Mouse (Mus musculus): ENCODE results near the gene Bbs5. TPM values are rescaled to one million over a fixed set of nuclear protein-coding genes. Genes with fewer than 3 reads are reported as not detected.
"Not testable (repeated sequence)": the region's sequence is repeated elsewhere in the genome, so short reads cannot be mapped to it uniquely, and the experiment has no call there.

The Bbs5 gene
- polyA plus RNA-seq, 1 experiment from 2014 or later = 18.3 TPM

- Histone ChIP-seq H3K4me3 (ENCODE audit: low read length) (no peak overlapping the region), H3K27me3 (ENCODE audit: control insufficient read depth, insufficient read depth, low read depth, low read length) (no peaks in the 10 kb centered on the region), H3K27ac (ENCODE audit: low read length) (no peak overlapping the region), H3K4me1 (replicated peaks; ENCODE audit: control insufficient read depth, insufficient read depth, low read length) (no peaks in the 10 kb centered on the region), H3K9ac (ENCODE audit: low read length) (no peak overlapping the region), H3K36me3 (ENCODE audit: control insufficient read depth, insufficient read depth, low read length) (no peaks in the 10 kb centered on the region; the same call in 1 of the 2 replicates), H3K9me3 (ENCODE audit: control insufficient read depth, low read length) (no peaks in the 10 kb centered on the region), H3K4me2 (ENCODE audit: low read depth, low read length) (no peak overlapping the region)
- whole genome bisulfite sequencing = 95% methylated on average over 4 of the region's 4 CpGs
- ATAC-seq (ENCODE audit: low read depth) = no peak
Measured at GRCm38 (mm10) chr2:69659326-69659725, 12.4 kb downstream of the Bbs5 start.

- ATAC-seq (ENCODE audit: low read depth) = no peak
- H3K9me3 ChIP-seq (ENCODE audit: control insufficient read depth, low read length) = no peaks in the 10 kb centered on the region
Measured at GRCm38 (mm10) chr2:69663827-69664476, 17.0 kb downstream of the Bbs5 start.

GRCm38 (mm10) chr2:69667656-69668055, 20.7 kb downstream of the Bbs5 start:
- Histone ChIP-seq H3K4me2 (ENCODE audit: low read depth, low read length) (no peak overlapping the region), H3K27me3 (ENCODE audit: control insufficient read depth, insufficient read depth, low read depth, low read length) (no peaks in the 10 kb centered on the region), H3K27ac (ENCODE audit: low read length) (no peak overlapping the region), H3K9me3 (ENCODE audit: control insufficient read depth, low read length) (no peaks in the 10 kb centered on the region), H3K36me3 (ENCODE audit: control insufficient read depth, insufficient read depth, low read length) (no peaks in the 10 kb centered on the region), H3K4me3 (ENCODE audit: low read length) (no peak overlapping the region), H3K4me1 (replicated peaks; ENCODE audit: control insufficient read depth, insufficient read depth, low read length) (no peaks in the 10 kb centered on the region), H3K9ac (ENCODE audit: low read length) (no peak overlapping the region)
- 86% methylated on average over 4 of the region's 4 CpGs for WGBS
- no peak for ATAC-seq (ENCODE audit: low read depth)

More at GRCm38 (mm10) chr2:69663827-69664476, 17.0 kb downstream of the Bbs5 start:
- H3K36me3 ChIP-seq (ENCODE audit: control insufficient read depth, insufficient read depth, low read length) = no peaks in the 10 kb centered on the region
- H3K9ac ChIP-seq (ENCODE audit: low read length) = no peak overlapping the region
- no peak overlapping the region for H3K4me2 ChIP-seq (ENCODE audit: low read depth, low read length)
- 72% methylated on average over 13 of the region's 13 CpGs for WGBS
- H3K27me3 ChIP-seq (ENCODE audit: control insufficient read depth, insufficient read depth, low read depth, low read length) = no peaks in the 10 kb centered on the region
- no peaks in the 10 kb centered on the region for H3K4me1 ChIP-seq (replicated peaks; ENCODE audit: control insufficient read depth, insufficient read depth, low read length)
- no peak overlapping the region for H3K4me3 ChIP-seq (ENCODE audit: low read length)
- no peak overlapping the region for H3K27ac ChIP-seq (ENCODE audit: low read length)

GRCm38 (mm10) chr2:69668414-69668813, 21.4 kb downstream of the Bbs5 start:
- Histone ChIP-seq H3K4me3 (ENCODE audit: low read length) (no peak overlapping the region), H3K9me3 (ENCODE audit: control insufficient read depth, low read length) (no peaks in the 10 kb centered on the region), H3K27me3 (ENCODE audit: control insufficient read depth, insufficient read depth, low read depth, low read length) (no peaks in the 10 kb centered on the region), H3K9ac (ENCODE audit: low read length) (no peak overlapping the region), H3K4me1 (replicated peaks; ENCODE audit: control insufficient read depth, insufficient read depth, low read length) (no peaks in the 10 kb centered on the region), H3K4me2 (ENCODE audit: low read depth, low read length) (no peak overlapping the region), H3K27ac (ENCODE audit: low read length) (no peak overlapping the region), H3K36me3 (ENCODE audit: control insufficient read depth, insufficient read depth, low read length) (no peaks in the 10 kb centered on the region)
- WGBS = 64% methylated on average over 6 of the region's 6 CpGs
- no peak for ATAC-seq (ENCODE audit: low read depth)

- H3K36me3 ChIP-seq (ENCODE audit: control insufficient read depth, insufficient read depth, low read length) = no peaks in the 10 kb centered on the region
- no peak within 1 kb of the TSS for H3K4me3 ChIP-seq (ENCODE audit: low read length)
- H3K27ac ChIP-seq (ENCODE audit: low read length) = no peak within 1 kb of the TSS
- WGBS = 83% methylated on average over 9 of the region's 9 CpGs
- H3K9ac ChIP-seq (ENCODE audit: low read length) = no peak within 1 kb of the TSS
- H3K9me3 ChIP-seq (ENCODE audit: control insufficient read depth, low read length) = no peaks in the 10 kb centered on the region
- H3K4me1 ChIP-seq (replicated peaks; ENCODE audit: control insufficient read depth, insufficient read depth, low read length) = no peaks in the 10 kb centered on the region
- H3K4me2 ChIP-seq (ENCODE audit: low read depth, low read length) = no peak within 1 kb of the TSS
- no peak for ATAC-seq (ENCODE audit: low read depth)
- no peaks in the 10 kb centered on the region for H3K27me3 ChIP-seq (ENCODE audit: control insufficient read depth, insufficient read depth, low read depth, low read length)
Measured at GRCm38 (mm10) chr2:69669853-69670252, 22.9 kb downstream of the Bbs5 start, which contains the start of gene Klhl41. Gene Klhl41 (plus strand): TSS chr2:69670120.

GRCm38 (mm10) chr2:69673723-69674122, 26.8 kb downstream of the Bbs5 start:
- no peaks in the 10 kb centered on the region for H3K4me1 ChIP-seq (replicated peaks; ENCODE audit: control insufficient read depth, insufficient read depth, low read length)
- H3K27ac ChIP-seq (ENCODE audit: low read length) = no peak overlapping the region
- no peak overlapping the region for H3K9ac ChIP-seq (ENCODE audit: low read length)
- no peak overlapping the region for H3K4me2 ChIP-seq (ENCODE audit: low read depth, low read length)
- ATAC-seq (ENCODE audit: low read depth) = no peak
- no peaks in the 10 kb centered on the region for H3K27me3 ChIP-seq (ENCODE audit: control insufficient read depth, insufficient read depth, low read depth, low read length)
- H3K9me3 ChIP-seq (ENCODE audit: control insufficient read depth, low read length) = no peaks in the 10 kb centered on the region
- 64% methylated on average over 5 of the region's 5 CpGs for WGBS
- no peaks in the 10 kb centered on the region for H3K36me3 ChIP-seq (ENCODE audit: control insufficient read depth, insufficient read depth, low read length)
- no peak overlapping the region for H3K4me3 ChIP-seq (ENCODE audit: low read length)

- H3K27ac ChIP-seq (ENCODE audit: low read length) = no peak overlapping the region
- no peaks in the 10 kb centered on the region for H3K27me3 ChIP-seq (ENCODE audit: control insufficient read depth, insufficient read depth, low read depth, low read length)
- ATAC-seq (ENCODE audit: low read depth) = no peak
- WGBS = 87% methylated on average over 9 of the region's 9 CpGs
- no peak overlapping the region for H3K9ac ChIP-seq (ENCODE audit: low read length)
- no peak overlapping the region for H3K4me3 ChIP-seq (ENCODE audit: low read length)
- no peaks in the 10 kb centered on the region for H3K4me1 ChIP-seq (replicated peaks; ENCODE audit: control insufficient read depth, insufficient read depth, low read length)
- H3K4me2 ChIP-seq (ENCODE audit: low read depth, low read length) = no peak overlapping the region
- no peaks in the 10 kb centered on the region for H3K9me3 ChIP-seq (ENCODE audit: control insufficient read depth, low read length)
- H3K36me3 ChIP-seq (ENCODE audit: control insufficient read depth, insufficient read depth, low read length) = no peaks in the 10 kb centered on the region
Measured at GRCm38 (mm10) chr2:69675266-69675665, 28.3 kb downstream of the Bbs5 start.

GRCm38 (mm10) chr2:69676713-69677112, 29.7 kb downstream of the Bbs5 start:
- Histone ChIP-seq H3K27me3 (ENCODE audit: control insufficient read depth, insufficient read depth, low read depth, low read length) (no peaks in the 10 kb centered on the region), H3K4me2 (ENCODE audit: low read depth, low read length) (no peak overlapping the region), H3K27ac (ENCODE audit: low read length) (no peak overlapping the region), H3K4me1 (replicated peaks; ENCODE audit: control insufficient read depth, insufficient read depth, low read length) (no peaks in the 10 kb centered on the region), H3K36me3 (ENCODE audit: control insufficient read depth, insufficient read depth, low read length) (no peaks in the 10 kb centered on the region), H3K4me3 (ENCODE audit: low read length) (no peak overlapping the region), H3K9me3 (ENCODE audit: control insufficient read depth, low read length) (no peaks in the 10 kb centered on the region), H3K9ac (ENCODE audit: low read length) (no peak overlapping the region)
- 50% methylated on average over 2 of the region's 2 CpGs for WGBS
- ATAC-seq (ENCODE audit: low read depth) = no peak

- not testable (repeated sequence) for H3K36me3 ChIP-seq (ENCODE audit: control insufficient read depth, insufficient read depth, low read length); H3K4me2 ChIP-seq (ENCODE audit: low read depth, low read length); H3K9ac ChIP-seq (ENCODE audit: low read length); H3K4me3 ChIP-seq (ENCODE audit: low read length); H3K4me1 ChIP-seq (replicated peaks; ENCODE audit: control insufficient read depth, insufficient read depth, low read length); H3K27me3 ChIP-seq (ENCODE audit: control insufficient read depth, insufficient read depth, low read depth, low read length); H3K27ac ChIP-seq (ENCODE audit: low read length); ATAC-seq (ENCODE audit: low read depth); H3K9me3 ChIP-seq (ENCODE audit: control insufficient read depth, low read length)
- WGBS = 82% methylated on average over 2 of the region's 2 CpGs
Measured at GRCm38 (mm10) chr2:69677215-69677614, 30.2 kb downstream of the Bbs5 start.

- H3K9me3 ChIP-seq (ENCODE audit: control insufficient read depth, low read length) = no peaks in the 10 kb centered on the region
- ATAC-seq (ENCODE audit: low read depth) = no peak
- no peaks in the 10 kb centered on the region for H3K27me3 ChIP-seq (ENCODE audit: control insufficient read depth, insufficient read depth, low read depth, low read length)
- H3K4me2 ChIP-seq (ENCODE audit: low read depth, low read length) = no peak overlapping the region
- WGBS = 55% methylated on average over 6 of the region's 6 CpGs
- no peak overlapping the region for H3K4me3 ChIP-seq (ENCODE audit: low read length)
- no peaks in the 10 kb centered on the region for H3K36me3 ChIP-seq (ENCODE audit: control insufficient read depth, insufficient read depth, low read length)
- no peaks in the 10 kb centered on the region for H3K4me1 ChIP-seq (replicated peaks; ENCODE audit: control insufficient read depth, insufficient read depth, low read length)
- no peak overlapping the region for H3K27ac ChIP-seq (ENCODE audit: low read length)
- no peak overlapping the region for H3K9ac ChIP-seq (ENCODE audit: low read length)
Measured at GRCm38 (mm10) chr2:69679990-69680389, 33.0 kb downstream of the Bbs5 start.

Data from lung, embryonic 16.5 days (tissue).